Mouse (Mus musculus) heart, adult 2 months (tissue): ENCODE data around the gene Dhx15. TPM values are rescaled to one million over a fixed set of nuclear protein-coding genes. Genes with fewer than 3 reads are reported as not detected.

Experiments
- DNase-seq, 2 experiments: peaks; one replicate each; pipeline ENCODE4 v3.0.0; 2021
- H3K27ac ChIP-seq: fragments of 200-600 bp; 2 replicates; pipeline ENCODE4 v1.8.1; 2022
- H3K27me3 ChIP-seq: fragments of 200-500 bp; 2 replicates; pipeline ENCODE4 v1.6.1; 2012; ENCODE audit warnings: mild to moderate bottlenecking, low read length, inconsistent platforms, mixed read lengths; ENCODE audit not compliant: control insufficient read depth, insufficient read depth
- H3K36me3 ChIP-seq: fragments of 200-500 bp; 2 replicates; pipeline ENCODE4 v1.6.1; 2012; ENCODE audit warnings: low read length, inconsistent platforms; ENCODE audit not compliant: control insufficient read depth, insufficient read depth
- H3K4me1 ChIP-seq: fragments of 200-500 bp; 2 replicates; pipeline ENCODE4 v1.6.1; 2011; ENCODE audit warnings: low read length; ENCODE audit not compliant: control insufficient read depth, insufficient read depth
- H3K4me3 ChIP-seq: fragments of 200-600 bp; 2 replicates; pipeline ENCODE4 v1.8.1; 2022
- H3K79me2 ChIP-seq: fragments of 200-500 bp; replicated peaks from 2 replicates; pipeline ENCODE4 v1.6.1; 2012; ENCODE audit warnings: mild to moderate bottlenecking, inconsistent platforms, low read length, moderate library complexity, mixed read lengths; ENCODE audit not compliant: control insufficient read depth, insufficient read depth
- H3K9ac ChIP-seq: fragments of 200-500 bp; 2 replicates; pipeline ENCODE4 v1.6.1; 2012; ENCODE audit warnings: low read depth, mild to moderate bottlenecking, control low read depth, inconsistent platforms, low read length, mixed read lengths
- CTCF ChIP-seq: fragments of 200-600 bp; IDR thresholded peaks from 2 replicates; pipeline ENCODE4 v1.8.1; 2022; ENCODE audit warnings: antibody characterized with exemption, mild to moderate bottlenecking, moderate library complexity
- EP300 ChIP-seq: fragments of 200-500 bp; IDR thresholded peaks from 2 replicates; pipeline ENCODE4 v1.6.1; 2011; ENCODE audit warnings: low read depth, low read length, control low read depth; ENCODE audit not compliant: insufficient read depth
- POLR2A ChIP-seq: fragments of 200-500 bp; IDR thresholded peaks from 2 replicates; pipeline ENCODE4 v1.6.1; 2011; ENCODE audit warnings: mild to moderate bottlenecking, low read depth, low read length, control low read depth; ENCODE audit not compliant: insufficient read depth
- WGBS: fragments of 180-500 bp; shearing (Covaris S2); methylation state at CpG from one replicate; pipeline ENCODE4 v1.1.7; 2018; 5-methylcytosine and 5-hydroxymethylcytosine counted together
- intact Hi-C: fragments of 180-260 bp; cut with DNase I; formaldehyde crosslinking; loops from one replicate; pipeline ENCODE4 v1.15.1; 2025
- polyA plus RNA-seq: library from polyadenylated mRNA; depleted of rRNA; stranded (reverse); fragments of >200 nt; gene quantifications from 2 replicates; pipeline ENCODE4 v1.2.3, GENCODE M21; 2012
- total RNA-seq, 2 experiments: library from RNA; stranded (reverse); gene quantifications; 2 replicates each; pipeline ENCODE4 v1.2.3; 2021

The Dhx15 gene
- total and polyA plus RNA-seq, 3 experiments, result 24.0 to 54.8 (median 54.1) TPM

- H3K9ac ChIP-seq, result no peak overlapping the region
- no peaks in the 10 kb centered on the region for H3K79me2 ChIP-seq
- no peaks in the 10 kb centered on the region for H3K27me3 ChIP-seq
- intact Hi-C loops, result loop anchor here (5.0 kb wide), 2 partner anchors 111 to 391 kb away; no protein-coding TSS in a partner anchor
- WGBS, result 91% methylated on average over 13 of the region's 13 CpGs
- no peak overlapping the region for H3K27ac ChIP-seq
- DNase-seq, result no peak
- no peaks in the 10 kb centered on the region for H3K4me1 ChIP-seq
- no peaks in the 10 kb centered on the region for H3K36me3 ChIP-seq
- TF ChIP-seq EP300 (no peak), POLR2A (no peak), CTCF (no peak)
- no peak overlapping the region for H3K4me3 ChIP-seq
These were observed 58.9 kb downstream of the Dhx15 start for GRCm38 (mm10) chr5:52131389-52131788.

- H3K4me3 ChIP-seq, result no peak overlapping the region
- no peak overlapping the region for H3K9ac ChIP-seq
- intact Hi-C loops, result loop anchor here (5.0 kb wide), 2 partner anchors 112 to 392 kb away; no protein-coding TSS in a partner anchor
- 87% methylated on average over 1 of the region's 1 CpGs for WGBS
- no peaks in the 10 kb centered on the region for H3K4me1 ChIP-seq
- no peaks in the 10 kb centered on the region for H3K36me3 ChIP-seq
- no peak for TF ChIP-seq POLR2A
- H3K79me2 ChIP-seq, result no peaks in the 10 kb centered on the region
- no peaks in the 10 kb centered on the region for H3K27me3 ChIP-seq
- peak; percentile 34 to 37 for DNase-seq
- no peak overlapping the region for H3K27ac ChIP-seq
These were observed 59.8 kb downstream of the Dhx15 start for GRCm38 (mm10) chr5:52130496-52130895.

- intact Hi-C loops, result no loop called here
- no peak overlapping the region for H3K9ac ChIP-seq
- no peak overlapping the region for H3K27ac ChIP-seq
- no peak for DNase-seq
- no peaks in the 10 kb centered on the region for H3K27me3 ChIP-seq
- no peak for TF ChIP-seq EP300
- no peak for TF ChIP-seq POLR2A
- TF ChIP-seq CTCF, result no peak
- WGBS, result 50% methylated on average over 7 of the region's 7 CpGs
- H3K4me3 ChIP-seq, result no peak overlapping the region
- H3K36me3 ChIP-seq, result no peaks in the 10 kb centered on the region
- no peaks in the 10 kb centered on the region for H3K4me1 ChIP-seq
- no peaks in the 10 kb centered on the region for H3K79me2 ChIP-seq
These were observed 64.1 kb downstream of the Dhx15 start for GRCm38 (mm10) chr5:52126263-52126662.

GRCm38 (mm10) chr5:52125854-52126253, 64.5 kb downstream of the Dhx15 start:
- Histone ChIP-seq H3K79me2 (no peaks in the 10 kb centered on the region), H3K36me3 (no peaks in the 10 kb centered on the region), H3K4me1 (no peaks in the 10 kb centered on the region), H3K9ac (no peak overlapping the region), H3K4me3 (no peak overlapping the region), H3K27me3 (no peaks in the 10 kb centered on the region), H3K27ac (no peak overlapping the region)
- intact Hi-C loops, result no loop called here
- no peak for TF ChIP-seq EP300
- TF ChIP-seq CTCF, result no peak
- TF ChIP-seq POLR2A, result no peak
- no peak for DNase-seq
- 83% methylated on average over 8 of the region's 8 CpGs for WGBS

- TF ChIP-seq CTCF (no peak), POLR2A (no peak), EP300 (no peak)
- Histone ChIP-seq H3K79me2 (no peaks in the 10 kb centered on the region), H3K4me1 (no peaks in the 10 kb centered on the region), H3K4me3 (no peak overlapping the region), H3K9ac (no peak overlapping the region), H3K36me3 (no peaks in the 10 kb centered on the region), H3K27ac (no peak overlapping the region), H3K27me3 (no peaks in the 10 kb centered on the region)
- WGBS, result 82% methylated on average over 6 of the region's 6 CpGs
- intact Hi-C loops, result no loop called here
- DNase-seq, result no peak
These were observed 68.2 kb downstream of the Dhx15 start for GRCm38 (mm10) chr5:52122146-52122545.

GRCm38 (mm10) chr5:52119822-52120221, 70.5 kb downstream of the Dhx15 start:
- H3K9ac ChIP-seq, result no peak overlapping the region
- intact Hi-C loops, result loop anchor here (5.0 kb wide), 2 partner anchors 122 to 402 kb away; no protein-coding TSS in a partner anchor
- peaks cover 2% of the 10 kb centered on the region; the same call in 1 of the 2 replicates for H3K4me1 ChIP-seq
- peaks cover 8% of the 10 kb centered on the region; the same call in 1 of the 2 replicates for H3K27me3 ChIP-seq
- DNase-seq, result no peak
- H3K27ac ChIP-seq, result no peak overlapping the region
- H3K4me3 ChIP-seq, result no peak overlapping the region
- H3K79me2 ChIP-seq, result no peaks in the 10 kb centered on the region
- 73% methylated on average over 2 of the region's 2 CpGs for WGBS
- TF ChIP-seq CTCF, result peak; percentile 38
- no peak for TF ChIP-seq POLR2A
- no peaks in the 10 kb centered on the region for H3K36me3 ChIP-seq

GRCm38 (mm10) chr5:52119192-52119591, 71.1 kb downstream of the Dhx15 start:
- no peak for DNase-seq
- no peak for TF ChIP-seq CTCF
- no peak for TF ChIP-seq POLR2A
- no peak for TF ChIP-seq EP300
- intact Hi-C loops, result loop anchor here (5.0 kb wide), 2 partner anchors 123 to 403 kb away; no protein-coding TSS in a partner anchor
- WGBS, result 84% methylated on average over 2 of the region's 2 CpGs
- Histone ChIP-seq H3K9ac (no peak overlapping the region), H3K36me3 (no peaks in the 10 kb centered on the region), H3K27ac (no peak overlapping the region), H3K4me1 (peaks cover 2% of the 10 kb centered on the region; the same call in 1 of the 2 replicates), H3K27me3 (peaks cover 8% of the 10 kb centered on the region; the same call in 1 of the 2 replicates), H3K79me2 (no peaks in the 10 kb centered on the region), H3K4me3 (no peak overlapping the region)
